In the genomic region with DNA sequence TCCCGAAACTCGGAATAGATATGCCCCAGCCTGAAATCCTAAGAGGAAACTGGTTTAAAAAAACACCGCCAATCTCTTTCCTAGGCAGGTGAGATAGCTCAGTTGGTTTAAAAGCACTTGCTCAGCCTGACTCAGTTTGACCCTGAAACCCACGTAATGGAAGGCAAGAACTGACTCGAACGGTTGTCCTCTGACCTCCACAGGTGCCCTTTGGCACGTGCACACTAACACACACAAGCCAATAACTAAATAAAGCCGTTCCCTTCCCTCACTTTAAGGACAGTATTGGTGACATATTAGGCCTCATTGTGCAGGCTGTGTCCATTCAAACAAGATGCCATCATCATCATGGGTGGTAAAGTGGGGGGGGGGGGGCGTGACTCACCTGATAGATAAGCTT, we compare ENCODE assay signal across 9 mouse cellular contexts.
DNase-seq lines count a peak whose midpoint lies in the region; ATAC-seq and TF ChIP-seq lines count a peak whose summit lies in the region.
"Had no signal": no experiment of that assay in that cellular context is flagged by ENCODE, and none has a peak within 500 bp of the region (broad histone marks: within the 10 kb centered on the region; RNA-seq: fewer than 3 reads in every experiment).

No protein-coding gene starts in this region.

- no peak for DNase-seq in lung, postnatal 10 days
- DNase-seq in forebrain, postnatal 0 days = no peak
- no peak for DNase-seq in limb, embryonic 14.5 days (ENCODE audit: low spot score)
- no peak for DNase-seq in gastrocnemius, postnatal 36 days
- DNase-seq in ovary, postnatal 36 days (ENCODE audit: low spot score) = no peak

- peak overlapping the region; percentile 25; the same call in 1 of the 2 replicates for H3K9ac ChIP-seq in lung, embryonic 15.5 days
- H3K9ac ChIP-seq in forebrain, postnatal 0 days = no peak overlapping the region
- H3K9ac ChIP-seq in limb, embryonic 14.5 days (ENCODE audit: low read depth, low read length, severe bottlenecking) = peak overlapping the region; percentile 18; the same call in 1 of the 2 replicates
- H3K9ac ChIP-seq in stomach, embryonic 14.5 days (replicated peaks; ENCODE audit: low read depth, low read length) = peak overlapping the region; percentile 19; the same call in 1 of the 2 replicates

- ATAC-seq in lung, embryonic 15.5 days (ENCODE audit: borderline replicate concordance, extremely low read depth, low FRiP score, low TSS enrichment) = no peak
- no peak for ATAC-seq in forebrain, postnatal 0 days
- ATAC-seq in limb, embryonic 14.5 days (ENCODE audit: low FRiP score, low read depth) = no peak
- ATAC-seq in stomach, embryonic 14.5 days (ENCODE audit: insufficient number of reproducible peaks, insufficient read depth, low FRiP score, low read depth) = no peak
- ATAC-seq in megakaryocyte-erythroid progenitor cell, adult 5-6 weeks (replicated peaks; ENCODE audit: low FRiP score, low TSS enrichment, poor library complexity, severe bottlenecking) = no peak
- ATAC-seq: Patski had no signal

- TF ChIP-seq CTCF in forebrain, postnatal 0 days (IDR thresholded peaks at IDR 0.05; ENCODE audit: low read depth) = no peak

- 7% methylated on average over 9 of the region's 9 CpGs for WGBS in lung, embryonic 15.5 days
- 16% methylated on average over 9 of the region's 9 CpGs for WGBS in forebrain, postnatal 0 days
- WGBS in limb, embryonic 14.5 days = 6% methylated on average over 9 of the region's 9 CpGs
- WGBS in stomach, embryonic 14.5 days = 6% methylated on average over 9 of the region's 9 CpGs

- no peaks in the 10 kb centered on the region for H3K9me3 ChIP-seq in lung, embryonic 15.5 days
- H3K9me3 ChIP-seq in forebrain, postnatal 0 days (ENCODE audit: low read length) = no peaks in the 10 kb centered on the region
- no peaks in the 10 kb centered on the region for H3K9me3 ChIP-seq in limb, embryonic 14.5 days (ENCODE audit: control insufficient read depth, low read length)
- no peaks in the 10 kb centered on the region for H3K9me3 ChIP-seq in stomach, embryonic 14.5 days (ENCODE audit: control insufficient read depth, low read depth, low read length)

- H3K4me2 ChIP-seq in lung, embryonic 15.5 days = peak overlapping the region; percentile 69
- 0 out of 2 replicates have a peak overlapping the region, but pooled peaks have one; percentile 21 for H3K4me2 ChIP-seq in forebrain, postnatal 0 days (ENCODE audit: low read depth)
- H3K4me2 ChIP-seq in limb, embryonic 14.5 days (replicated peaks; ENCODE audit: low read depth, low read length, severe bottlenecking) = peak overlapping the region; percentile 44
- H3K4me2 ChIP-seq in stomach, embryonic 14.5 days (replicated peaks; ENCODE audit: low read depth, low read length) = peak overlapping the region; percentile 50

- no peaks in the 10 kb centered on the region for H3K36me3 ChIP-seq in lung, embryonic 15.5 days
- no peaks in the 10 kb centered on the region; the same call in 1 of the 2 replicates for H3K36me3 ChIP-seq in forebrain, postnatal 0 days (ENCODE audit: insufficient read depth)
- no peaks in the 10 kb centered on the region for H3K36me3 ChIP-seq in limb, embryonic 14.5 days (ENCODE audit: control insufficient read depth, insufficient read depth, low read length)
- no peaks in the 10 kb centered on the region for H3K36me3 ChIP-seq in stomach, embryonic 14.5 days (ENCODE audit: control insufficient read depth, insufficient read depth, low read length)

- H3K4me3 ChIP-seq in lung, embryonic 15.5 days = peak overlapping the region; percentile 34
- no peak overlapping the region for H3K4me3 ChIP-seq in forebrain, postnatal 0 days (ENCODE audit: low read depth, low read length)
- H3K4me3 ChIP-seq in limb, embryonic 14.5 days (replicated peaks; ENCODE audit: low read length) = peak overlapping the region; percentile 22
- peak overlapping the region; percentile 27 for H3K4me3 ChIP-seq in stomach, embryonic 14.5 days (ENCODE audit: low read depth, low read length)

- peak overlapping the region; percentile 95 for H3K27ac ChIP-seq in lung, embryonic 15.5 days
- H3K27ac ChIP-seq in forebrain, postnatal 0 days (ENCODE audit: low read depth, low read length) = no peak overlapping the region
- 0 out of 2 replicates have a peak overlapping the region, but pooled peaks have one; percentile 20 for H3K27ac ChIP-seq in limb, embryonic 14.5 days (replicated peaks; ENCODE audit: low read depth, low read length)
- H3K27ac ChIP-seq in stomach, embryonic 14.5 days (ENCODE audit: low read length) = peak overlapping the region; percentile 87

- intact Hi-C loops in gastrocnemius, postnatal 36 days (cut with DNase I) = loop anchor here (2.0 kb wide), 1 partner anchor 16 kb away; no protein-coding TSS in a partner anchor

- peaks cover 49% of the 10 kb centered on the region for H3K4me1 ChIP-seq in lung, embryonic 15.5 days
- H3K4me1 ChIP-seq in forebrain, postnatal 0 days (ENCODE audit: insufficient read depth) = no peaks in the 10 kb centered on the region
- H3K4me1 ChIP-seq in limb, embryonic 14.5 days (ENCODE audit: control insufficient read depth, insufficient read depth, low read length) = peaks cover 36% of the 10 kb centered on the region
- H3K4me1 ChIP-seq in stomach, embryonic 14.5 days (ENCODE audit: control insufficient read depth, insufficient read depth, low read length) = peaks cover 19% of the 10 kb centered on the region

- no peaks in the 10 kb centered on the region for H3K27me3 ChIP-seq in lung, embryonic 15.5 days
- H3K27me3 ChIP-seq in forebrain, postnatal 0 days (ENCODE audit: insufficient read depth, low read length) = no peaks in the 10 kb centered on the region
- H3K27me3 ChIP-seq in limb, embryonic 14.5 days (ENCODE audit: control insufficient read depth, insufficient read depth, low read length) = no peaks in the 10 kb centered on the region
- no peaks in the 10 kb centered on the region for H3K27me3 ChIP-seq in stomach, embryonic 14.5 days (ENCODE audit: control insufficient read depth, insufficient read depth, low read length)
- H3K27me3 ChIP-seq: Patski had no signal

- no peak for TF ChIP-seq POLR2A in limb, embryonic 14.5 days (IDR thresholded peaks at IDR 0.05; ENCODE audit: borderline replicate concordance, extremely low read depth, insufficient read depth, insufficient read length)
